Mouse (Mus musculus) stomach, postnatal 0 days (tissue): ENCODE measurements around the gene Gramd1b.

ENCODE experiments used
- CTCF ChIP-seq: IDR thresholded peaks from 2 replicates; pipeline ENCODE4 v1.5.1; 2016; ENCODE audit warnings: antibody characterized with exemption, low read depth, mild to moderate bottlenecking, moderate library complexity
- EP300 ChIP-seq: optimal IDR thresholded peaks from 2 replicates; pipeline ENCODE3; 2016; ENCODE audit warnings: antibody characterized with exemption

GRCm38 (mm10) chr9:40521097-40521496 is 10.1 kb downstream of the Gramd1b start:
- TF ChIP-seq CTCF (no peak), EP300 (no peak)
